Mouse (Mus musculus): Measurements from ENCODE around the gene Gm21897. TPM values are rescaled to one million over a fixed set of nuclear protein-coding genes. Genes with fewer than 3 reads are reported as not detected.

Gm21897 gene
- total RNA-seq (2023) = not detected

GRCm38 (mm10) chr16:15317158-15317557 lies at the start of gene Gm21897:
Gm21897 (plus strand) TSS chr16:15317458.

